Mouse (Mus musculus): ENCODE results near the gene Il17rd. TPM values are rescaled to one million over a fixed set of nuclear protein-coding genes. Genes with fewer than 3 reads are reported as not detected.

Il17rd gene
- polyA plus RNA-seq (2021; fragmentation: Nextera tagmentation), result 0.80 and 0.96 TPM in 2 replicates
- long read RNA-seq, experiment 1, result 0 reads
- long read RNA-seq, experiment 2, partial matches to known transcripts, result 1 of 1 reads
- long read RNA-seq, experiment 2, other reads (novel, unspliced or antisense), result 0 of 1 reads

GRCm38 (mm10) chr14:27038783-27039182, at the start of gene Il17rd:
Gene Il17rd, plus strand, starts transcription at chr14:27038941.

GRCm38 (mm10) chr14:26994211-26994741, 44.5 kb upstream of the Il17rd start, which contains the start of gene Hesx1:
Gene Hesx1, plus strand, starts transcription at chr14:26994416.

GRCm38 (mm10) chr14:27114362-27115274, 75.9 kb downstream of the Il17rd start, which contains the start of gene Arhgef3:
Gene Arhgef3, plus strand, starts transcription at chr14:27114899.

Other genes starting within 250 kb of the Il17rd start
- 0.34 TPM in 1 of 2 replicates, not detected in the other for gene Asb14, start 144.4 kb upstream of the Il17rd start, polyA plus RNA-seq (2021; fragmentation: Nextera tagmentation)
- 67.2 and 93.7 TPM in 2 replicates for gene Appl1, start 67.7 kb upstream of the Il17rd start, polyA plus RNA-seq (2021; fragmentation: Nextera tagmentation)
- gene Hesx1, start 44.5 kb upstream of the Il17rd start, polyA plus RNA-seq (2021; fragmentation: Nextera tagmentation), result not detected in 2 replicates
- gene Arhgef3, start 76.0 kb downstream of the Il17rd start, polyA plus RNA-seq (2021; fragmentation: Nextera tagmentation), result 15.8 and 19.9 TPM in 2 replicates